Mouse (Mus musculus) kidney, postnatal 4 days (tissue): ENCODE data around the gene Pafah1b1.
A peak's percentile ranks its signal among the peaks of the same experiment; 100 is the strongest.

Source experiments
- DNase-seq, 2 experiments: peaks; one replicate each; pipeline ENCODE4 v3.0.0; 2021; ENCODE audit warnings: mixed read lengths in 2 of 2

The Pafah1b1 gene

DNA sequence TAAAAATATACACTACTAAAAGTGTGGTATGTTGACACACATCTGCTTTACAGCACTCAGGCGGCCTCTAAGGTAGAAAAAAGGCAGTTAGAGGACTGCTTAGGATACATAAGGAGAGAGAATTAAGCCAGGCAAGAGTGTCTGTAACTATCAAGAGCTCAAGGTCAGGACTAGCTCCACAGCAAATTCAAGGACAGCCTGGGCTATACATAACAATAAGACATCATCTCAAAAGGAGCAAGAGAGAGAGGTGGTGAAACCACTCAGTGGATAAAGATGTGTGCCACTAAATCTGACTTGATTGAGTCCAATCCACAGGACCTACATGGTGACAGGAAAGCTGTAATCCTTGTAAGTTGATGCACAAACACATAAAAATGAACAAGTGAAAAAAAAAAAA, 3.8 kb downstream of the Pafah1b1 start:
- DNase-seq: no peak

DNA sequence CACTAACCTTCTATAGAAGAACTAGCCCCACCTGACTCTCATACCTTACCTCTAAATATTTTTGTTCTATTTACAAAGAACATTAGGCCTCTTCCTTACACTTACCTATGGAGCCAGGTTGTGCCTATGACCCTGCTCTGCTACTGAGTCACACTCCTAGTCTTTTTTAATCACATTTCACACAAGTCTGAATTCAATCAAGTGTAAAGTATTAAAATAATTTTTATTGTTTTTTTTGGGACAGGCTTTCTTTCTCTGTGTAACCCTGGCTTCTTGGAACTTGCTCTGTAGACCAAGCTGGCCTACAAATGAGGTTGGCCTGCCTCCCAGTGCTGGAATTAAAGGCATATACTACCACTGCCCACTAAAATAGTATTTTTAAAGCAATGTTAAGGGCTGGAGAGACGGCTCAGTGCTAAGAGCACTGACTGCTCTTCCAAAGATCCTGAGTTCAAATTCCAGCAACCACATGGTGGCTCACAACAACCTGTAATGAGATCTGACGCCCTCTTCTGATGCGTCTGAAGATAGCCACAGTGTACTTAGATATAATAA, 8.4 kb downstream of the Pafah1b1 start:
- DNase-seq: peak in 1 of 2 experiments; percentile 25

DNA sequence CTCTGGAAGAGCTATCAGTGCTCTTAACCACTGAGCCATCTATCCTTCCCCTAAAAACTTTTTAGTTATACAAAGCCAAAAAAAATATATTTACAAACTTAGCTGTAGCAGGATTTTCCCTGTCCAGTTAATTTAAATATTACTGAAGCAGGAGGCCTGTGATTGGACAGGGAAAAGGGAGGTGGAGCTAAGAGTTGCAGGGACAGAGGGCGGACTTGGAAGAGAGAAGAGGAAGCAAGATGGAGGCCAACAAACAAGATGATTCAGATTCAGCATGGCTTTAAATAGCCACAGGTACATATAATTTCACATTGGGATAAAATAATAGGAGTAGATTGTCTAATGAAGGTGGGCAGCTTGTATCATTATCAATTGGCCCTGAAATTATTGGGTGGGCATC, 13.8 kb downstream of the Pafah1b1 start:
- DNase-seq: no peak

DNA sequence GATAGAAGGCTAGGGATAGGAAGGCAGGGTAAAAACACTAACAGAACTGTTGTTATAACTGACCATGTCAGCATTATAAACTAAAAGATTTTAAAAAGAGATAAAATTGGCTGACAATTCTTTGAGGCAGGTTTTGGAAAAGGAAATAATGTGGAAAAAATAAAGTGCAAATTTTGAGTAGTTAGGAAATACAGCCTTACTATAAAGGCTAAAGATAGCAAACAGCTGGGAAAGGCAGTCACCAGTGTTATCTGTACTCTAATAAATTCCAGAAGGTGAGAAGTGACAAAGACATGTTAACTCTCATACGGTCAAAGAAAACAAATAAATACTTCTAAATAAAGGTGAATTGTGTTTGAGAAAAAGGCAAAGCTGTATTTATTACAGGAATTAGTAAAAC, 15.7 kb downstream of the Pafah1b1 start:
- DNase-seq: no peak

DNA sequence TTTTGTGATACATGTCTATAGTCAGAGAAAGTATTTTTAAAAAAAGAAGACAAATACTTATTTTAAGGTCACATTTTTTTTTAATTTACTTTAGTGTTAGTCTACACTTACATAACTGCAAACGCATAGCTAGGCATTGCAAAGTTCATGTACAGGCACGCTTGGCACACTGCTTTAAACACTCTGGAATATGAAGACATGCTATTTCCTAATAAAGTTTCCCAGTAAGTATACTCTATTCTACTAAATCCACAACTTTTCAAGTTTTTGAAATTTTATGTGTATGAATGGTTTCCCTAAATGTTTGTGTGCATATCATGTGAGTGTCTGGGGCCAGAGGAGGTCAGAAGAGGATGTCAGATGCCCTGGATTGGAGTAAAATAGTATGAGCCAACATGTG, 20.4 kb downstream of the Pafah1b1 start:
- DNase-seq: no peak

DNA sequence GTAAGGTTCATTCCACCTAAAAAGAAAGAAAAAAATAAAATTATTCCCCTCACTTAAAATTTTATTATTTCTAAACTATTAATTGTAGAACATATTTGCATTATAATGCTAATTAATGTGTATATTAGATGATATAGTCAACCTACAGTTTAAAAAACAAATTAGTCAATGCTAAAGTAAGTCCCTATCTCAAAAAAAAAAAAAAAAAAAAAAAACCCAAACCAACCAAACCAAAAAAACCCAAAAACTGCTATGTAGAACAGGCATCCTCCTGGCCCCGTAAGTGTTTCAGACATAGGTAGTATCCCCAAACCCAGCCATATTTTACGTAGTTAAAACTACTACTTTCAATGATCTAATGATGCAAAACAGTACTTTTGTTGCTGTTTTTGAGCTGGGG, 25.0 kb downstream of the Pafah1b1 start:
- DNase-seq: no peak

DNA sequence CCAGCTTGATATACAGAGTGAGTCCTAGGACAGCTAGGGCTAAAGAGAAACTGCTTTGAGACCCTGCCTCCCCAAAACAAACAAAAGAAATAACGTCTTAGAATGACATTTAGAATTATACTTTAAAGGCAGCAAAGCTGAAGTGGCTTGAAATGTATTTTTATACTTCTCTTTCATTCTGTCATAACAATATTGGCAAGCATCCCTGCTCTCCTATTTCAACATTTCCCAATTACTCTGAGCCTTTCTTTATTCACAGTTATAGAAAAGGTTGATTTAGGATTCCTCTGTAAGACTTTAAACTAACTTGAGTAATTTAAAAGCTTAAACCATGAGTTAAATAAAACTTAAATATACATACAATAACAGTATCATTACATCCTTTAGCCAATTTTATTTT, 32.3 kb downstream of the Pafah1b1 start:
- DNase-seq: no peak

GRCm38 (mm10) chr11:74675156-74675555, 49.3 kb downstream of the Pafah1b1 start:
- DNase-seq: no peak

GRCm38 (mm10) chr11:74674713-74675112, 49.8 kb downstream of the Pafah1b1 start:
- DNase-seq: no peak

- DNase-seq: no peak
These were observed 50.9 kb downstream of the Pafah1b1 start for GRCm38 (mm10) chr11:74673561-74673960.

GRCm38 (mm10) chr11:74672901-74673513, 51.5 kb downstream of the Pafah1b1 start:
- no peak for DNase-seq

GRCm38 (mm10) chr11:74671839-74672238, 52.6 kb downstream of the Pafah1b1 start:
- no peak for DNase-seq

DNA sequence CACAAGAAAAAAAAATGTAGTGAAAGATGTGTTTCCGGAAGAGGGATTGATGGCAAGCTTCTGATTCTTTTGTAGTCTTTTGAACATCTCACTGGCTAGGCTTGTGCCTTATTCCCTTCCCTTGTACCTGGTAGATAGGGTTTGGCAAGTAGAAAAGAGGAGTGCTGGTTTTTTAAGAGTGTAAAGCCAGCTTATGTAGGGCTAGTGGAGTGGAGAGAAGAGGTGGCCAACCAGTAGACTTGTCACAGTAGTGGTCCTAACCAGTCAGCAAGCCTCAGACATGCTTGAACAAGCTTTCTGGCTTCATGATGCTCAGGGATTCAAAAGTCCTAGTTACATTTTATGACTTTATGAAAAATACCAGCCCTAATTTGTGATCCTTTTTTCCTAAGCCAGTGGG, 53.5 kb downstream of the Pafah1b1 start:
- DNase-seq: no peak

- no peak for DNase-seq
These were observed 54.3 kb downstream of the Pafah1b1 start for GRCm38 (mm10) chr11:74670151-74670550.

DNA sequence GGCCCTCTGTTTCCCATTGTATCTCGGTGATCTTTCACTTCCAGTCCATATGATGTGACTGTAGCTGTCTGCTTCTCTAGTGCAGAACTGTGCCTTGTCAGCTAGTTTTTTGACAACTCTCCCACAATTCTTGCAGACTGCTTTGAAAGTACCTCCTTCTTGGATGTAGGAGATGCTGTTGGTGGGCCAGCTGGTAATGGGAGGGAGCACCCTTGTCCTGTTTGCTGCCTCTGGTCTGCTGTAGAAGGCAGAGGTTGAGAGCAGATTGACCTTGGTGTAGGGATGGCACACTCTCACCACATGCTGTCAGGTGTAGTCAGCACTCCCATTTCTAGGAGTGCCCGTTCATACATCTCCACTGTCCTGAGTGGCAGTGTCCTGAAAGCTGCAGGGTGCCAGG, 55.5 kb downstream of the Pafah1b1 start:
- no peak for DNase-seq

DNA sequence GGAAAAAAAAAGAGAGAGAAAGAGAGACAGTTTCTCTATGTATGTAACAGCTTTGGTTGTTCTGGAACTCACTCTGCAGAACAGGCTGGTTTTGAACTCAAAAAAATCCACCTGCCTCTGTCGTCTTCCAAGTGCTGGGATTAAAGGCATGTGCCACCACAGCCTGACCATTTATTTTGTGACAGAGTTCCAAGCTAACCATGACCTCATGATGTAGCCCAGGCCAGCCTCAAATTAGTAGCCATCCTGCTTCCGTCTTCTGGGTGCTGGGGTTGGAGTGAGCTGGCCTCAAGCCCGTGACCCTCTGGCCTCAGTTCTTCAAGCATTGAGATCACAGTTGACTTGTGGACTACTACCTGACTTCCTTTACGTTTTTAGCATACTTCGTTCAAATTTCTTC, 56.0 kb downstream of the Pafah1b1 start:
- no peak for DNase-seq

DNA sequence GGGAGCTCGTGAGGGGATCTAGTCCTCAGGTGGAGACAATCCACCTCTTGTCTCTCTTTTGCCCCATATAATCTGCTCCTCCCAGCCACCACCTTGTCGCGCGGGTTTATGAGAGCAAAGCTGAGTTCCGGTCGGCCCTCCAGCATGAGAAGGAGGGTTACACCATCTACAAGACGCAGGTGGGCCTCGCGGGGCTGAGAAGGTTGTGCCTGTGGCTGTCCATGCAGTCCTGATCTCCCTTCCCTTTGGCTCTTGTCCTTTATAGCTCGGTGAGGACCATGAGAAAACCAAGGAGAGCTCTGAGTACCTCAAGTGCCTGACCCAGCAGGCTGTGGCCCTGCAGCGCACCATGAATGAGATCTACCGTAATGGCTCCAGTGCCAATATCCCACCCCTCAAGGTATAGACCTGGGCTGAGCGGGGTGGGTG, 56.9 kb downstream of the Pafah1b1 start:
- DNase-seq: no peak

DNA sequence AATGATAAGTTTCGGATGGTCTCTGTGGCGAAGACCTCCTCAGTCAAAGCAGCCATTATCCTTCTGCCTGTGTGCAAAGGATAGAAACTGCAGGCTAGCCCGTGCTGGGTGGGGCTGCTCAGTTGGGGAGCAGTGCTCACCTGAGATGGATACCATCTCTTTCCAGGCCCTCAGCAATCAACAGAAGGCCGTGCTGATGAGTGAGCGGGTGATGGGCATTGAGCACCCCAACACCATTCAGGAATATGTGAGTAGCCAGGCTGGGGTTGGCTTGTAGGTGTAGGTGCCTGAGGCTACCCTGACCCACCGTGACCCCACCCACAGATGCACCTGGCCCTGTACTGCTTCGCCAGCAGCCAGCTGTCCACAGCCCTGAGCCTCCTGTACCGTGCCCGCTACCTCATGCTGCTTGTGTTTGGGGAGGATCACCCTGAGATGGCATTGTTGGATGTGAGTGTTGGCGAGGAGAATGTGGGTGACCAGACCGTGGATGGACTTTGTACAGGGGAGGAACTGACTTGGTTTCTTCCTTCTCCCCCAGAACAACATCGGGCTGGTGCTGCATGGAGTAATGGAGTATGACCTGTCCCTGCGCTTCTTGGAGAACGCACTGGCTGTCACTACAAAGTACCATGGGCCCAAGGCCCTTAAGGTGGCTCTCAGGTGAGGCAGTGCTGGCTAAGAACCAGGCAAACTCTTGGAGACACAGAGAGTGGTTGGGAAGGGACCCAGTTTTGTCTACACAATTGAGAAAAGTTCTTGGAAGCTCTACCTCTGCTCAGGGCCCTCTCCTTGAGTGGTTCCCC, 57.5 kb downstream of the Pafah1b1 start:
- no peak for DNase-seq

DNA sequence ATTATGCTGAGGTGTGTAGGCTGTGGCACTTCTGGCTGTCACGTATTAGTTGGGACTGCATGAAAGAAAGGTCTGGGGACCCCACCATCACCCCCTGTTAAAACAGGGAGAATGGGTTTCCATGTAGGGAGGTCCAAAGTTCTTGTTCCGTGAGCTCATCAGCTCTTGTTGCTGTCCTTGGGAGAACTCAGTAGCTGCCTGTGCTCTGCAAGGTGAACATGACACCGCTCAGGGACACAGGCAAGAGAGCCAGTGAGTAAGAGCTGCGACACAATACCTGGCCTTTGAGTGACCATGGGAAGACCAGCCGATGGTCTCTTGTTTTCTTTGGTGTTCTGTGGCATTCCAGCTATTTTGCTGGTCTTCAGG, 58.2 kb downstream of the Pafah1b1 start:
- no peak for DNase-seq

GRCm38 (mm10) chr11:74665631-74666283, 58.7 kb downstream of the Pafah1b1 start:
- no peak for DNase-seq

GRCm38 (mm10) chr11:74664906-74665305, 59.6 kb downstream of the Pafah1b1 start:
- no peak for DNase-seq

DNA sequence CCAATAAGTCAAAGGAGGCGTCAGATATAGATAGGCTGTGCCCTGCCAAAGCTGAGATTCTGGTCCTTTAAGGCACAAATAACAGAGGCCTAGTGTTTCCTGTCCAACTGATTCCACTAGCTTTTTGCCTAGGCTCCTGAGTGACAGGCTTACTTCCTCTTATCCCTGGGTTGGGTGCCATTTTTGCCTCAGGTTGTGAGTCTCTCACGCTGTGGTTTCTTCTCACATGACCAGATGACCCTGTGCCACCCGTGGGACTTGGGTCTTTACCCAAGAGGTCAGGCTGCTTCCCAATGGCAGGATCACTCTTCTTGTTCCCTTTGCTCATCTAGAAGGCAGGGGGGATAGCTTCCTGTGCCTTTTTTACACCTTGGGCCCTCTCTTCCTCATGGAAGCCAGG, 60.2 kb downstream of the Pafah1b1 start:
- no peak for DNase-seq

DNA sequence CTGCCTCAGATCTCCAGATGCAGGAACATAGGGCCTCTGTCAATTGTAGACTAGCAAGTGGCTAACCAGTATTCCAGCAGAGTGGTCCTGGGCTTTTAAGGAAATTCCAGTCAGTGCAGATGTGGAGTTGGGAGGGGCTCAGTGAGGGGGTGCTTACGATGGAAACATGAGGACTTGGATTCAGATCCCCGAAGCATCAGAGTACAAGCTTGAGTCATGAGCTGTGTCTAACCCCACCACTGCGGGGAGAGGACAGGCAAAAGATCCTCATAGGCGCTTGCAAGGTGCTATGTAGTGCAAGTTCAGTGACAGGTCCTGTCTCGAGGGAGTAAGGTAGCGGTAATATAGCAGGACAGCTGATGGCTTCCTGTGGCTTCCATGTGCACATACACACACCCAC, 62.2 kb downstream of the Pafah1b1 start:
- no peak for DNase-seq

DNA sequence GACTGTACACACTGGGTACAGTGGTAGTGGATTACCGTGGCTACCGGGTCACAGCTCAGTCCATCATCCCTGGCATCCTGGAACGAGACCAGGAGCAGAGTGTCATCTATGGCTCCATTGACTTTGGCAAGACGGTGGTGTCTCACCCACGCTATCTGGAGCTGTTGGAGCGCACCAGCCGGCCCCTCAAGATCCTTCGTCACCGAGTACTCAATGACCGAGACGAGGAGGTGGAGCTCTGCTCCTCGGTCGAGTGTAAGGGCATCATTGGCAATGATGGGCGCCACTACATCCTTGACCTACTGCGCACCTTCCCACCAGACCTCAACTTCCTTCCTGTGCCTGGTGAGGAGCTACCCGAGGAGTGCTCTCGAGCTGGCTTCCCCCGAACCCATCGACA, 62.8 kb downstream of the Pafah1b1 start:
- no peak for DNase-seq
